Mouse (Mus musculus): ENCODE data around the gene Dkkl1. TPM values are rescaled to one million over a fixed set of nuclear protein-coding genes. Genes with fewer than 3 reads are reported as not detected.

Dkkl1 gene
- polyA plus RNA-seq, 1 experiment from 2014 or later: 1.3 TPM

GRCm38 (mm10) chr7:45241389-45241749, 29.4 kb upstream of the Dkkl1 start:
- 76% methylated on average over 6 of the region's 6 CpGs for WGBS
- H3K27ac ChIP-seq: no peak overlapping the region
- H3K27me3 ChIP-seq (ENCODE audit: insufficient read depth, low read length): no peaks in the 10 kb centered on the region
- peak overlapping the region; percentile 46 for H3K4me2 ChIP-seq (ENCODE audit: low read length)
- H3K4me1 ChIP-seq (replicated peaks; ENCODE audit: insufficient read depth, low read length): 0 out of 2 replicates have a peak, but pooled peaks cover 3% of the 10 kb centered on the region
- no peak overlapping the region for H3K9ac ChIP-seq (ENCODE audit: low read depth, low read length)
- DNase-seq (ENCODE audit: low spot score): no peak
- no peaks in the 10 kb centered on the region for H3K9me3 ChIP-seq (replicated peaks; ENCODE audit: low read length)
- H3K4me3 ChIP-seq (replicated peaks; ENCODE audit: low read depth, low read length): no peak overlapping the region
- TF ChIP-seq CTCF (IDR thresholded peaks at IDR 0.05; ENCODE audit: low read depth): no peak
- no peaks in the 10 kb centered on the region for H3K36me3 ChIP-seq (ENCODE audit: insufficient read depth, low read length)
- no peak; the same call in 1 of the 2 replicates for ATAC-seq (replicated peaks; ENCODE audit: low FRiP score, low read depth)

GRCm38 (mm10) chr7:45240633-45241388, 28.9 kb upstream of the Dkkl1 start, which contains the start of gene Slc6a16:
Slc6a16 (plus strand) TSS chr7:45241085.
- Histone ChIP-seq H3K27ac (peak within 1 kb of the TSS; percentile 55; the same call in 1 of the 2 replicates), H3K4me3 (replicated peaks; ENCODE audit: low read depth, low read length) (0 out of 2 replicates have a peak within 1 kb of the TSS, but pooled peaks have one; percentile 4), H3K9ac (ENCODE audit: low read depth, low read length) (peak within 1 kb of the TSS; percentile 52; the same call in 1 of the 2 replicates), H3K4me2 (ENCODE audit: low read length) (peak within 1 kb of the TSS; percentile 46), H3K4me1 (replicated peaks; ENCODE audit: insufficient read depth, low read length) (0 out of 2 replicates have a peak, but pooled peaks cover 3% of the 10 kb centered on the region), H3K27me3 (ENCODE audit: insufficient read depth, low read length) (no peaks in the 10 kb centered on the region), H3K36me3 (ENCODE audit: insufficient read depth, low read length) (no peaks in the 10 kb centered on the region), H3K9me3 (replicated peaks; ENCODE audit: low read length) (no peaks in the 10 kb centered on the region)
- DNase-seq (ENCODE audit: low spot score) (peak; percentile 73), ATAC-seq (replicated peaks; ENCODE audit: low FRiP score, low read depth) (peak; percentile 86)
- WGBS: 14% methylated on average over 48 of the region's 53 CpGs
- TF ChIP-seq CTCF (IDR thresholded peaks at IDR 0.05; ENCODE audit: low read depth): no peak

GRCm38 (mm10) chr7:45240109-45240508, 28.2 kb upstream of the Dkkl1 start:
- Histone ChIP-seq H3K4me2 (ENCODE audit: low read length) (no peak overlapping the region), H3K4me3 (replicated peaks; ENCODE audit: low read depth, low read length) (no peak overlapping the region), H3K36me3 (ENCODE audit: insufficient read depth, low read length) (no peaks in the 10 kb centered on the region), H3K27ac (no peak overlapping the region), H3K9ac (ENCODE audit: low read depth, low read length) (no peak overlapping the region), H3K27me3 (ENCODE audit: insufficient read depth, low read length) (no peaks in the 10 kb centered on the region), H3K9me3 (replicated peaks; ENCODE audit: low read length) (no peaks in the 10 kb centered on the region), H3K4me1 (replicated peaks; ENCODE audit: insufficient read depth, low read length) (0 out of 2 replicates have a peak, but pooled peaks cover 3% of the 10 kb centered on the region)
- ATAC-seq (replicated peaks; ENCODE audit: low FRiP score, low read depth): no peak
- no peak for DNase-seq (ENCODE audit: low spot score)
- 91% methylated on average over 7 of the region's 7 CpGs for WGBS
- TF ChIP-seq CTCF (IDR thresholded peaks at IDR 0.05; ENCODE audit: low read depth): no peak

- no peak within 1 kb of the TSS for H3K4me2 ChIP-seq (ENCODE audit: low read length)
- H3K27ac ChIP-seq: no peak within 1 kb of the TSS
- no peak within 1 kb of the TSS for H3K9ac ChIP-seq (ENCODE audit: low read depth, low read length)
- no peaks in the 10 kb centered on the region for H3K36me3 ChIP-seq (ENCODE audit: insufficient read depth, low read length)
- no peaks in the 10 kb centered on the region for H3K27me3 ChIP-seq (ENCODE audit: insufficient read depth, low read length)
- H3K4me1 ChIP-seq (replicated peaks; ENCODE audit: insufficient read depth, low read length): peaks cover 13% of the 10 kb centered on the region
- ATAC-seq (replicated peaks; ENCODE audit: low FRiP score, low read depth): no peak
- no peak for DNase-seq (ENCODE audit: low spot score)
- no peaks in the 10 kb centered on the region for H3K9me3 ChIP-seq (replicated peaks; ENCODE audit: low read length)
- WGBS: 43% methylated on average over 20 of the region's 20 CpGs
- no peak within 1 kb of the TSS for H3K4me3 ChIP-seq (replicated peaks; ENCODE audit: low read depth, low read length)
- no peak for TF ChIP-seq CTCF (IDR thresholded peaks at IDR 0.05; ENCODE audit: low read depth)
Observed at GRCm38 (mm10) chr7:45238723-45239496, 27.0 kb upstream of the Dkkl1 start, which contains the start of gene Cd37. Cd37 (minus strand) TSS chr7:45239115.

- ATAC-seq (replicated peaks; ENCODE audit: low FRiP score, low read depth) (no peak), DNase-seq (ENCODE audit: low spot score) (no peak)
- TF ChIP-seq CTCF (IDR thresholded peaks at IDR 0.05; ENCODE audit: low read depth): no peak
- H3K27me3 ChIP-seq (ENCODE audit: insufficient read depth, low read length): no peaks in the 10 kb centered on the region
- no peak overlapping the region for H3K4me3 ChIP-seq (replicated peaks; ENCODE audit: low read depth, low read length)
- H3K36me3 ChIP-seq (ENCODE audit: insufficient read depth, low read length): no peaks in the 10 kb centered on the region; the same call in 1 of the 2 replicates
- no peak overlapping the region for H3K9ac ChIP-seq (ENCODE audit: low read depth, low read length)
- H3K4me2 ChIP-seq (ENCODE audit: low read length): no peak overlapping the region
- H3K9me3 ChIP-seq (replicated peaks; ENCODE audit: low read length): no peaks in the 10 kb centered on the region
- WGBS: 74% methylated on average over 17 of the region's 17 CpGs
- H3K4me1 ChIP-seq (replicated peaks; ENCODE audit: insufficient read depth, low read length): peaks cover 15% of the 10 kb centered on the region
- no peak overlapping the region for H3K27ac ChIP-seq
Observed at GRCm38 (mm10) chr7:45237747-45238699, 26.1 kb upstream of the Dkkl1 start.
